Comparison of ENCODE assay signal across 8 mouse cellular contexts in genomic region chr11:94213735-94214594, GRCm38 (mm10). TPM values are rescaled to one million over a fixed set of nuclear protein-coding genes. Genes with fewer than 3 reads are reported as not detected.
DNase-seq lines count a peak whose midpoint lies in the region; ATAC-seq lines count a peak whose summit lies in the region.

No protein-coding gene starts in this region.

- WGBS in lung, embryonic 16.5 days = 87% methylated on average over 29 of the region's 29 CpGs
- WGBS in hindbrain, embryonic 13.5 days = 83% methylated on average over 29 of the region's 29 CpGs
- 85% methylated on average over 29 of the region's 29 CpGs for WGBS in midbrain, embryonic 15.5 days

- no peak overlapping the region for H3K27ac ChIP-seq in lung, embryonic 16.5 days (ENCODE audit: low read length)
- peak overlapping the region; percentile 40; the same call in 1 of the 2 replicates for H3K27ac ChIP-seq in hindbrain, embryonic 13.5 days
- H3K27ac ChIP-seq in midbrain, embryonic 15.5 days = no peak overlapping the region

- 0 out of 2 replicates have a peak overlapping the region, but pooled peaks have one; percentile 17 for H3K4me2 ChIP-seq in lung, embryonic 16.5 days (ENCODE audit: low read depth, low read length)
- H3K4me2 ChIP-seq in hindbrain, embryonic 13.5 days = peak overlapping the region; percentile 72
- H3K4me2 ChIP-seq in midbrain, embryonic 15.5 days = peak overlapping the region; percentile 62

- H3K4me3 ChIP-seq in lung, embryonic 16.5 days (ENCODE audit: low read length) = no peak overlapping the region
- H3K4me3 ChIP-seq in hindbrain, embryonic 13.5 days = peak overlapping the region; percentile 73
- peak overlapping the region; percentile 72 for H3K4me3 ChIP-seq in midbrain, embryonic 15.5 days

- peaks cover 5% of the 10 kb centered on the region for H3K36me3 ChIP-seq in lung, embryonic 16.5 days (ENCODE audit: control insufficient read depth, insufficient read depth, low read length)
- peaks cover 17% of the 10 kb centered on the region for H3K36me3 ChIP-seq in hindbrain, embryonic 13.5 days
- peaks cover 11% of the 10 kb centered on the region; the same call in 1 of the 2 replicates for H3K36me3 ChIP-seq in midbrain, embryonic 15.5 days (replicated peaks)

- intact Hi-C loops in gastrocnemius, postnatal 36 days (cut with DNase I) = no loop called here

- no peak for ATAC-seq in lung, embryonic 16.5 days (ENCODE audit: low read depth)
- no peak for ATAC-seq in hindbrain, embryonic 13.5 days (ENCODE audit: low FRiP score)
- ATAC-seq in midbrain, embryonic 15.5 days (replicated peaks) = no peak
- ATAC-seq in frontal cortex, adult (ENCODE audit: low TSS enrichment) = no peak

- no peaks in the 10 kb centered on the region for H3K27me3 ChIP-seq in lung, embryonic 16.5 days (ENCODE audit: control insufficient read depth, insufficient read depth, low read depth, low read length)
- H3K27me3 ChIP-seq in hindbrain, embryonic 13.5 days = no peaks in the 10 kb centered on the region
- H3K27me3 ChIP-seq in midbrain, embryonic 15.5 days (replicated peaks) = no peaks in the 10 kb centered on the region

- H3K9me3 ChIP-seq in lung, embryonic 16.5 days (ENCODE audit: control insufficient read depth, low read length) = no peaks in the 10 kb centered on the region
- H3K9me3 ChIP-seq in hindbrain, embryonic 13.5 days = no peaks in the 10 kb centered on the region
- no peaks in the 10 kb centered on the region for H3K9me3 ChIP-seq in midbrain, embryonic 15.5 days

- no peak for DNase-seq in lung, postnatal 36 days
- peak; percentile 73 for DNase-seq in cerebellum, adult 9-10 months
- DNase-seq in gastrocnemius, postnatal 36 days = no peak
- DNase-seq in urinary bladder, postnatal 36 days (ENCODE audit: low spot score in 2 of 2) = no peak

- H3K4me1 ChIP-seq in lung, embryonic 16.5 days (replicated peaks; ENCODE audit: control insufficient read depth, insufficient read depth, low read length) = 0 out of 2 replicates have a peak, but pooled peaks cover 4% of the 10 kb centered on the region
- H3K4me1 ChIP-seq in hindbrain, embryonic 13.5 days (replicated peaks) = peaks cover 32% of the 10 kb centered on the region
- peaks cover 36% of the 10 kb centered on the region for H3K4me1 ChIP-seq in midbrain, embryonic 15.5 days

- H3K9ac ChIP-seq in lung, embryonic 16.5 days (ENCODE audit: low read length) = no peak overlapping the region
- H3K9ac ChIP-seq in hindbrain, embryonic 13.5 days = peak overlapping the region; percentile 94
- peak overlapping the region; percentile 31 for H3K9ac ChIP-seq in midbrain, embryonic 15.5 days

RNA-seq across cellular contexts. Expression of gene Tob1, which starts 2.7 kb away (rescaled TPM):
- polyA plus RNA-seq in lung, embryonic 16.5 days (2015; fragmentation: Nextera tagmentation; extraction: Ambion mirVana) = 25.8 and 28.9 TPM in 2 replicates
- 32.3 and 36.0 TPM in 2 replicates for polyA plus RNA-seq in hindbrain, embryonic 13.5 days (2015; fragmentation: Nextera tagmentation; extraction: Ambion mirVana)
- polyA plus RNA-seq in midbrain, embryonic 15.5 days (2015; fragmentation: Nextera tagmentation; extraction: Ambion mirVana) = 27.3 and 31.2 TPM in 2 replicates
- total RNA-seq in gastrocnemius, postnatal 36 days (2021) = 100 to 1,000 TPM; 205 to 210 TPM

RNA-seq across cellular contexts. Expression of gene Wfikkn2, which starts 31.8 kb away (rescaled TPM):
- 1.2 and 1.5 TPM in 2 replicates for polyA plus RNA-seq in lung, embryonic 16.5 days (2015; fragmentation: Nextera tagmentation; extraction: Ambion mirVana)
- 5.9 and 8.6 TPM in 2 replicates for polyA plus RNA-seq in hindbrain, embryonic 13.5 days (2015; fragmentation: Nextera tagmentation; extraction: Ambion mirVana)
- 5.5 and 5.6 TPM in 2 replicates for polyA plus RNA-seq in midbrain, embryonic 15.5 days (2015; fragmentation: Nextera tagmentation; extraction: Ambion mirVana)
- 1 to 10 TPM; 6.4 to 6.6 TPM for total RNA-seq in gastrocnemius, postnatal 36 days (2021)

Comparison
In these comparisons a context has a peak if more than half of its experiments do, and no peak if none do; other contexts are left out.
1. H3K4me2 ChIP-seq: peak in every context shown above with its lines; median percentile 72 in hindbrain, embryonic 13.5 days; 62 in midbrain, embryonic 15.5 days; 17 in lung, embryonic 16.5 days.